Mouse (Mus musculus): ENCODE measurements around the gene Gaa. TPM values are rescaled to one million over a fixed set of nuclear protein-coding genes. Genes with fewer than 3 reads are reported as not detected.

Gene Gaa
- polyA plus RNA-seq (2015; fragmentation: Nextera tagmentation; extraction: Ambion mirVana) = 55.5 and 60.7 TPM in 2 replicates

DNA sequence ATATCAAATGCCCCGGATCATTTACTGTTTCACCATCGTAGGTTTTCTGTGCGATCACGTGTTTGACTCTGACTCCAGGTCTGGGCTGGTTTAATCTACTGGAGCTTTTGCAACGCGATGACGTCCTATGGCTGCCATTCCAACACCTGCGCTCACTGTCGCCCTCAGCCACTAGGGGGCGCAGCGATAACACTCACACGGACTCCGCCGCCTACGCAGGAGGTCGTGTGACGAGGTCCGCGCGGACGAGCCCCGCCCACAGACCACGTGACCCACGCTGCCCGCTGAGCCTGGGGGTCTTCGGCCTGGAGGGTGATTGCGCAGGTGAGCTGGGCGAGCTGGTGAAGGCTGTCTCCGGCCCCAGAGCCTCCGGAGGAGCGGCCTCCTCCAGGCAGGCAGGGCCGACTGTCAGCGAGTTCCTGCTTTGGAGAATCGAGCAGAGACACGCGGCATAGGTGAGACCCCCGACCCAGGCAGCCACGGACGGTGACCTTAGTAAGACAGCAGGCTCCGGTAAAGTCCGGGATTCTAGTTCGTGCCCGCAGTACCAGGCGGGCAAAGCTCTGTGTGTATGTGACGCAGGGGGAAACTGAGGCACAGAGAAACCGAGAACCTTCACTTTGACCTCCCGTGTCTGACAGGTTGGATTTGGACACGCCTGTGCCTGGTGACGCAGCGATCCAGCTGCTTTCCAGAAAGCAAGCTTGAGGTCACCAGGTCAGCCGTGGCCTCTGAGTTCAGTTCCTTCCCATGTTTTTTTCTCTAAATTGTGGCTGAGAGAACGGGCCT is at the start of gene Gaa:
Gene Gaa, plus strand, starts transcription at position 120 of the 789 bp plus-strand sequence.

DNA sequence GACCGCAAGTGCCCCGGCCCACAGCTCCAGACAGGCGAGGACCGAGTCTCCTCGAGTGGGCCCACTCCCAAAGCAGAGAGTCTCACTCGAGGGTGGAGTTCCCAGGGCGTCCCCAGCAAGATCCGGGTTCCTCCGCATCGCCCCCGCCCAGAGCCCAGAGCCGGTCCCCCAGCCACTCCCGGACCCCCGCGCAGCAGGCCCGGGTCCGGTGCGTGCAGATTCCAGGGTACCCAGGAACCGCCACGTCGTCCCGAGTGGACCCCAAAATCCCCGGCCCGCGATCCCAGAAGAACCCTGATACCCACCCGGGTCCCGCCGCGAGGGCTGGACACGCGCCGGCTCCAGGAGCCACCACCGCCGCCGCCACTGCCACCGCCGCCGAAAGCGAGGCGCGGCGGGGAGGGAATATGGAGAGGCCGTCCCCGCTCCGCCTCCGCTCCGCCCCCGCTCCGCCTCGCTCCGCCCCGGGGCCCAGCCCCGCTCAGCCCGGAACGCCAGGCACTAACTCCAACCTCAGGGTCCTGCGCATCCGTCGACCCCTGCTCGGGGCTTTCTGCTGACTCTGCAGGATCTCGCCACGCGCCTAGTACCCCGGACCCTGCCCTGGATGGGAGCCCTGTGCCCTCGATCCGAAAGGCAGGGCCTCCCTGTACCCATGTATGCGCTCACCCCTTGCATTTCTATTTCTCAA is 39.5 kb upstream of the Gaa start, which contains the start of the genes Tbc1d16 and Ccdc40:
Gene Tbc1d16, minus strand, starts transcription at position 409 of the 691 bp plus-strand sequence.
Gene Ccdc40, plus strand, starts transcription at position 482 of the 691 bp plus-strand sequence.

DNA sequence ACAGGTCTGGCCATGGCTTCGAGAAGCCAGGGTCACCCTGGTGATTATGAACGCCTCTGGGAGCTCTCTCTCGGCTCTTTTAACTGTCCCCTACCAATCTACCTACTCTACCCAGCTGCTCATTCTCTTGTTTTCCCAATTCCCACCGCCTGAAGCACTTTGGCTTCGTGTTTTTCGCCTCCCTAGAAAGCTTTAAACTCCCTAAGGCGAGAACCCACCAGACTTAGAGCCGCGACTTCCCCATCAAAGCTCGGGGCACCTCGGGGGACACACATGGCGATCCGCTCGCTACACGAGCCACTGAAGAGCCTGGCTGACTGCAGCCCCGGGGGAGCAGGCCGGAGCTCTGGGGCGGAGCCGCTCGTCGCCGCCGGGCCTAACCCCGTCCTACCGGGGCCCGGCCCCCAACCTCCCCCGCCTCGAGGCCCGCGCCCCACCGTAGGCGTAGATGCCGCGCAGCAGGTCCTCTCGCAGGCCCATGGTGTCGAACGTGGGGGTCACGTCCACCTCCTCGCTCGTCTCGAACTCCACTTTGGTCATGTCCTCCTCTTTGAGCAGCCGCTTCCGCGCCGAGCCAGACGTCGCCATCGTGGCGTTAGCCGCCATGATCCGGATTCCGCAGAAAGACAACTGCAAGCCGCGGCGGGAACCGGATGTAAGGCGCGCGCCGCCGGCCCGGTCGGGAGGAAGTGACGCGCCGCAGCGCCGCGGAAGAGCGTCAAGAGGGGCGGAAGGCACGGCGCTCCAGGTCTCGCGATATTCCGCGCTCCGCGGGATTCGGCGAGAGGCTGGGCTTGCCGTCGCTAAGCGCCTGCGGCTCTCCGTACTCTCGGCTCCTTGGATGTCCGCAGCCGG is 31.9 kb downstream of the Gaa start, which contains the start of gene Eif4a3:
Gene Eif4a3, minus strand, starts transcription at position 699 of the 855 bp plus-strand sequence.

DNA sequence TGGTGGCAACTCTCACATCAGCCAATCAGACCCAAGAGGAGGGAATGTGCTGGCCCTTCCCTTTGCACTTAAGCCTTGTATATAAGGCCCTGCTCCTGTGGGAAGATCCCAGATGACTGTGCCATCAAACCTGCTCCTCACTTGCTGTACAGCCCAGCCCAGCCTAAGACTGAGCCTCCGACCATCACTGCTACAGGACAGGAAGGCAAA is 39.9 kb downstream of the Gaa start, which contains the start of gene Card14:
Gene Card14, plus strand, starts transcription at position 111 of the 210 bp plus-strand sequence.

Other genes with a start within 250 kb of the Gaa start
- 3.4 and 3.8 TPM in 2 replicates for gene Cbx2, start 244.9 kb upstream of the Gaa start, polyA plus RNA-seq (2015; fragmentation: Nextera tagmentation; extraction: Ambion mirVana)
- gene Cbx8, start 226.9 kb upstream of the Gaa start, polyA plus RNA-seq (2015; fragmentation: Nextera tagmentation; extraction: Ambion mirVana) = 3.1 and 5.7 TPM in 2 replicates
- gene Cbx4, start 181.7 kb upstream of the Gaa start, polyA plus RNA-seq (2015; fragmentation: Nextera tagmentation; extraction: Ambion mirVana) = 3.2 and 6.5 TPM in 2 replicates
- gene Tbc1d16, start 39.4 kb upstream of the Gaa start, polyA plus RNA-seq (2015; fragmentation: Nextera tagmentation; extraction: Ambion mirVana) = 4.0 and 4.3 TPM in 2 replicates
- 0.37 and 0.67 TPM in 2 replicates for gene Ccdc40, start 39.3 kb upstream of the Gaa start, polyA plus RNA-seq (2015; fragmentation: Nextera tagmentation; extraction: Ambion mirVana)
- gene Eif4a3, start 32.2 kb downstream of the Gaa start, polyA plus RNA-seq (2015; fragmentation: Nextera tagmentation; extraction: Ambion mirVana) = 152 and 165 TPM in 2 replicates
- gene Card14, start 39.9 kb downstream of the Gaa start, polyA plus RNA-seq (2015; fragmentation: Nextera tagmentation; extraction: Ambion mirVana) = 0.18 and 0.19 TPM in 2 replicates
- gene Sgsh, start 87.6 kb downstream of the Gaa start, polyA plus RNA-seq (2015; fragmentation: Nextera tagmentation; extraction: Ambion mirVana) = 3.3 and 4.2 TPM in 2 replicates
- gene Slc26a11, start 87.7 kb downstream of the Gaa start, polyA plus RNA-seq (2015; fragmentation: Nextera tagmentation; extraction: Ambion mirVana) = 3.5 and 3.8 TPM in 2 replicates
- 3.0 and 3.3 TPM in 2 replicates for gene Rnf213, start 125.2 kb downstream of the Gaa start, polyA plus RNA-seq (2015; fragmentation: Nextera tagmentation; extraction: Ambion mirVana)
- 7.4 and 8.1 TPM in 2 replicates for gene Endov, start 223.5 kb downstream of the Gaa start, polyA plus RNA-seq (2015; fragmentation: Nextera tagmentation; extraction: Ambion mirVana)

Measured in skeletal muscle tissue, postnatal 0 days (tissue).